Mouse (Mus musculus): ENCODE results near the gene Mmrn2.
"Not testable (repeated sequence)": the region's sequence is repeated elsewhere in the genome, so short reads cannot be mapped to it uniquely, and the experiment has no call there.

The Mmrn2 gene

GRCm38 (mm10) chr14:34362726-34363445, 12.4 kb upstream of the Mmrn2 start:
- DNase-seq (ENCODE audit: low read depth), result peak; percentile 89

- DNase-seq (ENCODE audit: low read depth), result peak; percentile 85
These were observed 11.6 kb upstream of the Mmrn2 start for GRCm38 (mm10) chr14:34363490-34364253.

- DNase-seq (ENCODE audit: low read depth), result not testable (repeated sequence)
These were observed 10.8 kb upstream of the Mmrn2 start for GRCm38 (mm10) chr14:34364254-34365146.

- DNase-seq (ENCODE audit: low read depth), result no peak
These were observed 10.1 kb upstream of the Mmrn2 start for GRCm38 (mm10) chr14:34365147-34365507.

- no peak for DNase-seq (ENCODE audit: low read depth)
These were observed 5.1 kb upstream of the Mmrn2 start for GRCm38 (mm10) chr14:34370203-34370602.

DNA sequence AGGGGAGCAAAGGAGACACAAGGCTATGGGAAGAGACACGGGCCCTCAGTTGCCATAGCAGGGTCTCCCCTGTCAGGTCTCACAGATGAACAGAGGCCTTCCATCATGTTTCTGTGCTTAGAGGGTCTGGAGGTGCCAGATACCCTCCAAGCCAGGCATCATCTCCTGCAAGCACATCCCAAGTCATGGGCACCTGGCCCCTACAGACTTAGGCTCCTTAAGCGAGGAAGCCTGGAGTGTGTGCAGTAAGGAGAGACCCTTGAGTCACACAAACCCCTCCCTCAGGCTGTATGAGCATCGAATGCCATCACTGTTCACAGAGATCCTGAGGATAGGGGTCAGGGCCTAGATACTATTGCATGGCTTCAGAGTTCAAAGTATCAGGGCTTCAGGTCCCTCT, 4.3 kb upstream of the Mmrn2 start:
- no peak for DNase-seq (ENCODE audit: low read depth)

DNA sequence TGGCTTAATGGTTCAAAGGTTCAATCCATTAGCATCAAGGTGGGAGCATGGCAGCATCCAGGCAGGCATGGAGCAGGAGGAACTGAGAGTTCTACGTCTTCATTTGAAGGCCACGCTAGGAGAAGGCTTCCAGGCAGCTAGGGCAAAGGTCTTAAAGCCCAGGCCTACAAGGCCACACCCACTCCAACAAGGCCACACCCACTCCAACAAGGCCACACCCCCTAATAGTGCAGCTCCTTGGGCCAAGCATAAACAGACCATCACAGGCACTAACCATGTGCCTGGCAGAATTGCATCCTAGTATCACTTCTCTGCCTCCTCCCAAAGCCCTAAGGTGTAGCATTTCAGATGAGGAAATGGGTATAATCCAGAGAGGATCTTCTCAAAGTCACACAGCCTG, 3.5 kb upstream of the Mmrn2 start:
- DNase-seq (ENCODE audit: low read depth), result no peak

- peak; percentile 64 for DNase-seq (ENCODE audit: low read depth)
These were observed 2.6 kb upstream of the Mmrn2 start for GRCm38 (mm10) chr14:34372646-34373045.

DNA sequence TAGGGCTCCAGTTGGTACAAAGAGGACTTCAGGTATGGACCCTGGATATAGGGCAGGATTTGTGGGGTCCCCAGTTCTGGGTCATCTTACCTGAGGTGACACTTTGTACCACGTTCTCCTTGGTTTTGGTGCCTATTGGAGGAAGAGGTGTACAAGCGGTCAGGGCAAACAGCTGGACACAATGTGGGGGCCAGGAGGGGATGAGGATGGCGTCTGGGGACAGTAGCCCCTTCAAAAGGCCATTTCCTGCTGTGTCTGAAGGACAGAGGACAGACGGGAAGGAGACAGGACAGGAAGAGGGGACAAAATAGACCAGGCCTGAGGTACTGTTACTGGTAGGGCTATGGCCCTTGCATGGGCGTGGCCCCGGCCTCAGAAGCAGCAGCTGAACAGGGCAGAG, 1.7 kb upstream of the Mmrn2 start:
- DNase-seq (ENCODE audit: low read depth), result no peak

GRCm38 (mm10) chr14:34374577-34374976, 688 bp upstream of the Mmrn2 start, which contains the start of gene Sncg:
Gene Sncg, minus strand, starts transcription at chr14:34374789.
- DNase-seq (ENCODE audit: low read depth), result no peak

GRCm38 (mm10) chr14:34375941-34376340, 676 bp downstream of the Mmrn2 start:
- DNase-seq (ENCODE audit: low read depth), result peak; percentile 65

DNA sequence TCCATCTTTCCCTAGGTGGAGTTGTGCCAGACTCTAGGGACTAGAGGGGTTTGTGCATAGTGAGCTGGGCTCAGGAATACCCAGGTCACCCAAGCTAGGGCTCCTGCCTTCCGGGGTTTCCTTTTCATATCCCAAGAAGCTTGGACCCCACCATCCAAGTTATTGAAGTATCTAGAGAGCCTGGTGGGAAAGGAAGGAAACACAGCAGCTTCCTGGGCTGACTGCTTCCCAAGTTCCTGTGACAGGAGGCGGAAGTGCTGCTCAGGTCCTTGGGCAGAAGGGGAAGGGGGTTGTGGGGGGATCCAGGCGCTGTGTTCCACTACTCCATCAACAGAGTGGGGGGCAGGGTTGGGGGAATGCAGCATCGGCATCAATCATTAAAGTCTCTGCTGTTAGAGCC, 1.9 kb downstream of the Mmrn2 start:
- no peak for DNase-seq (ENCODE audit: low read depth)

DNA sequence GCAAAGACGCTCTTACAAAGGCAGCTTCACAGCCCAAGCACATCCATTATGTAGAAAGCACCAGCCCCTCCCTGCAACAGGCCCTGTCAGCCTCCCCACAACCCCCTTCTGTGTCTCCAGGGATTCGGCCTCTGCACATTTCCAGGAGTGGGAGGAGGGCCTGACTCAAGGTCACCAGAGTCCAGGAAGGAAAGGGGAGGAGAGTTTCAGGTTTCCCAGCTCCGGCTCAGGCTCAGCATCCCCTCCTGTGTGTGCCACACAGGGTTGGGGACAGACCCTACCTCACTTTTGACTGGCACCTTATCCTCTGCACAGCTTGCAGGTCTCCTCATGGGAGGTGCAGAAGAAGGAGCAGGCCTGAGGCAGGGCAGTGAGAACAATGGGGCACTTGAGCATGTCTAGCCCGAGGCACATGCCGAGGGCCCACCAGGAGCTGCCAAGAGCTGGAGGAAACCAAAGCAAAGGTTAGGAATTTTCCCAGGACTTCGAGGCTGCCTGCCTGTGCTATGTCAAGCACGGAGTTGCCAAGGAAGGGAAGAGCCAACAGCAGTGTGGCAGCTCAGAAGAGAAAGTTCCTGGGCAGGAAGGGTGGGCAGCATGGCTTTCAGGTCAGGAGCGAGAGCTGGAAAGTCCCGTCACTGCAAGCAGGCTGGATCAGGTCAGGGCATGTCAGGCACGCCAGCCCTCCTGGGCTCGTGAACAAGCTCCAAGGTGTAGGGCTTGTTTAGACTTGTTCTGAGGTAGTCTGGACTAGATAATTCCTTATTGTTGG, 3.5 kb downstream of the Mmrn2 start:
- DNase-seq (ENCODE audit: low read depth), result peak; percentile 75

DNA sequence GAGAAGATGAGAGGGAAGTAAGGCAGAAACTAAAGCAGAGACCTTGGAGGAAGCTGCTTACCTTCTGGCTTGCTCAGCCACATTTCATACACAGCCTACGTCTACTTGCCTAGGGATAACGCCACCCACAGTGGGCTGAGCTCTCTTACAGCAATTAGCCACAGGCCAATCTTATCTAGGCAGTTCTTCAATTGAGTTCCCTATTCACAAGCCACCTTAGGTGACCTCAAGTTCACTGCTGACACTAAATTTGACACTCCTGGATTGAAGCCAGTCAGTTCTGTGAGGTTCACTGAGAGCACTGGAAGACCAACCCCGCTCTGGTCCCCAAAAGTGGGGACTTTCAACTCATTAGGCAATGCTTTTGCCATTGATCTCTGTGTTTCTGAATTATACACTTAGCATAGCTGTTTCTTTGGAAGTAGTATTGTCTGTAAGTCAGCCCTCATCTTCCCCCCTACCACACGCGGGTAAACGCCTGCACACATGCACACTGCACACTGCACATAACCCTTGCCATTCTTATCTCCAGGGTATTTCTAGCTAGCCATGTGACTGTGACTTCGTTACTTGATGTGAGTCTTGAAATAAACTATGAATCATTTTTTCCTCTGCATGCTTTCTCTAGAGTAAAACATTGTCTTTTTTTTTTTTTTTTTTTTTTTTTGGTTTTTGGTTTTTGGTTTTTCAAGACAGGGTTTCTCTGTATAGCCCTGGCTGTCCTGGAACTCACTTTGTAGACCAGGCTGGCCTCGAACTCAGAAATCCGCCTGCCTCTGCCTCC, 7.8 kb downstream of the Mmrn2 start:
- peak; percentile 41 for DNase-seq (ENCODE audit: low read depth)

DNA sequence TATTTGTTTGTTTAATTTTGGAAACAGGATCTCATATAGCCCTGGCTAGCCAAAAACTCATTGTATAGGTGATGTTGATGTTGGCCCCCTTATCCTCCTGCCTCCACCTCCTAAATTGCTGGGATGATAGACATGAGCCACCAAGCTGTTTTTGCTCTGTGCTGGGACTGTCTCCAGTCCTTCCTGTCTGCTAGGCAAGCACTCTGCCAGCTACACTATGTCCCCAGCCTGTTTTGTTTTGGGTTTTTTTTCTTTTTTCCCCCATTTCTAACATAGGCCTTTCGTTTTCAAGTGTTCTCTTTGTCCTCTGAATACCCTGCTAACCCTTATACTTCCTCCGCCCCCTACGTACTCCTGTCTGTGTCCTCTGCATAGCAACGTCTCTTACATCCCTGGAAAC, 18.0 kb downstream of the Mmrn2 start:
- no peak for DNase-seq (ENCODE audit: low read depth)

- DNase-seq (ENCODE audit: low read depth), result no peak
These were observed 22.6 kb downstream of the Mmrn2 start for GRCm38 (mm10) chr14:34397871-34398270.

GRCm38 (mm10) chr14:34398901-34399300, 23.6 kb downstream of the Mmrn2 start:
- no peak for DNase-seq (ENCODE audit: low read depth)

DNA sequence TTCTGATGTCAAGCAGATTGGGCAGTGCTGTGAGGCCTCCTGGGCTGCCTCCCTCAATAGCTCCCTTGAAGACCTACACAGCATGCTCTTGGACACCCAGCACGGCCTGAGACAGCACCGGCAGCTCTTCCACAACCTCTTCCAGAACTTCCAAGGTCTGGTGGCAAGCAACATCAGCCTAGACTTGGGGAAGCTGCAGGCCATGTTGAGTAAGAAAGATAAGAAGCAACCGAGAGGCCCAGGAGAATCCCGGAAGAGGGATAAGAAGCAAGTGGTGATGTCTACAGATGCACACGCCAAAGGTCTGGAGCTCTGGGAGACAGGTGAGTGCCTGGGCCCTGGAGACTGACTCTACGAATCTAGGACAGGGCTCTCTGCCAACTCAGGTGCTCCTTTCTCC, 24.0 kb downstream of the Mmrn2 start:
- no peak for DNase-seq (ENCODE audit: low read depth)

- DNase-seq (ENCODE audit: low read depth), result no peak
These were observed 24.8 kb downstream of the Mmrn2 start for GRCm38 (mm10) chr14:34400021-34400420.

DNA sequence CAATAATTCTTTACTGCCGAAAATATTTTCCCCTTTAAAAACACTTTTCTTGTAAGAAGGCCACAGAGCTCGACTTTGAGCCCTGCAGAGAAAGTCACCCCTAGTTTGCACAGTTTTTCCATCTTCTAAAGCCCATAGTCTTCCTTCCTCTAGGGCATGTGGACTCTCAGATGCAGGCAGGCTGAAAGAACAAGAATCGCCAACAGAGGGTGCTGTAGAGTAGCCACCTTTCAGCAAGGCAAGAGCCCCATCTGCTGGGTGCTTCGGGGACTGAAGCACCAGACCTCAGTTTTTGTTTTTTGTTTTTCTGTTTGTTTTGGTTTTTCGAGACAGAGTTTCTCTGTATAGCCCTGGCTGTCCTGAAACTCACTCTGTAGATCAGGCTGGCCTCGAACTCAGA, 25.9 kb downstream of the Mmrn2 start:
- DNase-seq (ENCODE audit: low read depth), result peak; percentile 88

DNA sequence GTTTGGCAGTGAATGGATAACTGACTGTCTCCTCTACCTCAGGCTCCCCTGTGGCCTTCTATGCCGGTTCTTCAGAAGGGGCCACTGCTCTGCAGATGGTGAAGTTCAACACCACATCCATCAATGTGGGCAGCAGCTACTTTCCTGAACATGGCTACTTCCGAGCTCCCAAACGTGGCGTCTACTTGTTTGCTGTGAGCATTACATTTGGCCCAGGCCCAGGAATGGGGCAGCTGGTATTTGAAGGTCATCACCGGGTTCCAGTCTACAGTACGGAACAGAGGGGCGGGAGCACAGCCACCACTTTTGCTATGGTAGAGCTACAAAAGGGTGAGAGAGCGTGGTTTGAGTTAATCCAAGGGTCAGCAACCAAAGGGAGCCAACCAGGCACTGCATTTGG, 27.6 kb downstream of the Mmrn2 start:
- no peak for DNase-seq (ENCODE audit: low read depth)

Measured in NIH3T3 (cell line).